Mouse (Mus musculus) layer of hippocampus, postnatal 10 days (tissue): Measurements from ENCODE around the gene Fto. TPM values are rescaled to one million over a fixed set of nuclear protein-coding genes. Genes with fewer than 3 reads are reported as not detected.
A peak's percentile ranks its signal among the peaks of the same experiment; 100 is the strongest.

Source experiments
- DNase-seq, 2 experiments: peaks; one replicate each; pipeline ENCODE4 v3.0.0; 2021; ENCODE audit warnings: low spot score in 2 of 2
- total RNA-seq, 2 experiments: library from RNA; stranded (reverse); gene quantifications; 2 replicates each; pipeline ENCODE4 v1.2.3; 2021

Gene Fto
- total RNA-seq, 2 experiments from 2014 or later, result 116 to 120 TPM

- no peak for DNase-seq
Measured at GRCm38 (mm10) chr8:91518085-91518484, 204.8 kb downstream of the Fto start.

DNA sequence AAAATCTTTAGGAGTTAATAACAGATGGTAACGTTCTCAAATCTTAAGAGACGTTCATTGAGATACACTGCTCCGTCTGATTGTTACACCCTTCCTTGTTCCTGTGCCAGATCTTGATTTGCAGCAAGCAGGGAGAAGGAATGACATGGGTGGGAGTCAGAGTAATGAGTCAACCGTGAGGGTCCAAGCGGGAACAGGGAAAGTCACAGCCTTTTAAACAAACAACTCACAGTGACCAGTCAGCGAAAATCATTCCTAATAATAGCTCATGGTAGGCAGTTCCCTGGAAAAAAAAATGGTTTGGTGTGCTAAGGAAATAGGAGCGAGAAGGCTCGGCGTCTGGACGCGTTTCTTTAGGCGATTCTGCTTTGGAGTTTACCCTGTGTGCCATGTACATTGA is 208.9 kb downstream of the Fto start:
- DNase-seq, result no peak

GRCm38 (mm10) chr8:91524056-91524864 is 210.9 kb downstream of the Fto start:
- no peak for DNase-seq

GRCm38 (mm10) chr8:91524865-91525250 is 211.5 kb downstream of the Fto start:
- DNase-seq, result no peak

DNA sequence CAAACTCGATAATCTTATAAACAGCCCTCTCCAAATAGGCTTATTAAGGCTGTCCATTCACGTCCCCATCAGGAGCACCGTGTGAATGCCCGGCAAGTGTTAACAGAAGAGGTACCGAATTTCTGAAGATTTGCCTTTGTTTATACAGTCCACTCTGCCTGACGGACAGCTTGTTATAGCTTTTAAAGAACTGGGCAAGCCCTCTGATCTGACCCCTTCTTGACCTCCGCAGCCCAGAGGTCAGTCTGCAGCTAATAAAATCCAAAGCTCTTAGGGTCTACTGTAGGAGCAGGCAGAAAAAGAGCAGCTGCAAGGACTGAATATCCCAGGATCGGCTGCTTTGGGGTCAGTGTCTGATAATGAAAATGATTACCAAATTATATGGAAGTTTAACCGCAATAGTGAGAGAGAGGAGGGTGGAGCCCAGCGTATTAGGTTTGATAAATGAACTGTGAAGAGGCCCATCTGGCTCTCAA is 212.1 kb downstream of the Fto start:
- DNase-seq, result no peak

- no peak for DNase-seq
Measured at GRCm38 (mm10) chr8:91528967-91529366, 215.6 kb downstream of the Fto start.

DNA sequence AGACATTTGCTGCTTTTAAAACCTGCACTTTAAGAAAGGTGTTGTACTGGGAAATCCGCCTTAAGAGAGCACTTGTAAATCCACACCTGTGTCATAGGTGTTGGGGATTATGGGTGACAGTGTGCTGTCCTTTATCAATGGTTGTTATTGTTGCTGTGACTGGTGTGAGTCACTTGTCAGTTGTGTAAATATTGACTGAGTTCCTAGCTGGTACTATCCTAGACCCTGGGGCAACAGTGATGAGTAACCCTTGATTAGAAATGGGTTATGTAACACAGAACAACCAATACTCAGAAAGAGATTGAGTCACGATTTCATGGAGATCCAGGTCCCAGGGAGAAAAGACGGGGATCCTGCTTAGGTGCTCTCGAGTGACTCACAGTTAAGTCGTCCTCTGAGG is 216.4 kb downstream of the Fto start:
- no peak for DNase-seq

DNA sequence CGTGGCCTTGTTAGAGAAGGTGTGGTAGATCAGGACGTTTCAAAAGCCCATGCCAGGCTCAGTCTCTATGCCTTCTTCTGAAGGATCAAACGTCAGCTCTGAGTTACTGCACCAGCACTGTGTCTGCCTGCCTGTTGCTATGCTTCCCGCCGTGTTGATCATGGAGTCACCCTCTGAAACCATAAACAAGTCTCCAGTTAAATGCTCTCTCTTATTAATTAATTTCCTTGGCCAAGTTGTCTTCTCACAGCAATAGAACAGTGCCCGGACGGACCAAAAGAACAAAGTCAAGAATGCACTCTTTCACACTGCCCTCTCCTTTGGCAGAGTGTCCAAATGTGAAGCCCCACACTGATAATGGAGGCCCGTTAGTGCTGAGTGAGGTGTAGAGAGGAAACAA is 217.3 kb downstream of the Fto start:
- no peak for DNase-seq

- peak; percentile 83 to 87 for DNase-seq
Measured at GRCm38 (mm10) chr8:91531971-91532370, 218.6 kb downstream of the Fto start.

DNA sequence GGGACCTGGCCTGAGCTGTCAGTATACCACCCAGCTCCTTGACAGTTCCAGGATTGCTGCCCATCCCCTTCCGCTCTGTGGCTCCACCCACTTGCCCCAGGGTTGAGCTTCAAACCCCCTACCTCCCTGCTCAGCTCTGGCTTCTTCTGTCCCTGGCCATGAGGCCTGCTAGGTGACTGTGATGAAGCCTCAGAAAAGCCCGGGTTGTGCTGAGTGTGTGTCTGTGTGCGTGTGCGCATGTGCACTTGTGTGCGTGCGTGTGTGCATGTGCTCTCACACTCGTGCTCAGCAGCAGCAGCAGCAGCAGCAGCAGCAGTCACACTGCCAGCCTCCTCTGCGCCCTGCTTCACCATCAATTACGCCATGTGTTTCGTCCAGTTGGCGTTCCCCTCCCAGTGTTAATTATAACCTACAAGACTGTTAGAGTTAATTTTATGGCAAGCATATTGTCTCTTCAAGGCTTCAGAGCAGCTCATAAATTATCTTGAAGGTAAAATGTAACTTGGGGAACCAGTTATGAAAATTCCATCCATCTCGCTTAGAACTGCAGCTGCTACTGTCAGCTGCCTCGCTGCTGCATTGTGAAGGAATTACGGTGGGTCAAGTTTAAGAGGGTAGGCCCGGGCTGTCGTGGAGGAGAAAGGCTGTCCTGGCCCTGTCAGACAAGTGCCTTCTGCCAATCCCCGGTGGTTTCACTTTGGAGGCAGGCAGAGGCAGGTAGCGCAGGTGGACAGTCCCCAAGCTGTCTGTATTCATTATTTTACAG is 219.5 kb downstream of the Fto start:
- DNase-seq, result no peak

GRCm38 (mm10) chr8:91534752-91535151 is 221.4 kb downstream of the Fto start:
- DNase-seq, result no peak

DNA sequence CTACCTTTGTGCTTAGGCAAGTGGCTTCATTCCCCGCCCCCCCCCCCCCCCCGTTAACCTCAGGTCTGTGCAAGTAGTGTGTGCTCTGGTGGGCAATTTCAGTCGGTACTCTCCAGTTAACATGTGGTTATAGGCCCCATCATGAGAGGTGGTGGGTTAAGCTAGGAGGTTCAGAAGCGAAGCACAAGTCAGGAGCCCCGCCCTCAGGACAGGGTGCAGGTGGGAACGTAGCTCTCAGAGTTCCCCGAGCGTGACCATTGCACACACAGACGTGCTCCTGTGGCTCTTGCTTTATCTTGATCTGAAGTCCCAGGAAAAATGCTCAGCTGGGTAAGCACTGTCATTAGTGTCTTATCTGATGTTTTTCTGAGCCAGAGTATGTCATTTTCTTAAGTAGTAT is 224.8 kb downstream of the Fto start:
- no peak for DNase-seq

DNA sequence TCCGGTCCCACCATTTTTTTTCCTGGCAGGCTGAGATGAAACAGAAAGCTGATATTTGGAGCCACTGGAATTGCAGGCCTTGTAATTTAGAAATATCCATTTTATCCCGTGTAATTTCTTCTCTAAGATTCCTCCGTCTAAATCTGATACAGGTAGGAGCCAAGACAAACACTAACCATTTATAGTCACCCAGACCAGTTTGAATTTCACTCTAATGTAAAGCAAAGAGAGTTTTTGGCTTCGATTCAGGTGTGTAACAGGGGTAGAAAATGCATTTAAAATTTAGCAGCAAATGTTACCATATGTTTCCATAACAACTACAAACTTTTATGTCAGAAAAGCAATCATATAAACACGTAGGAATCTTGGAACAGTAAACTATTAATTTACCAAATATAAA is 225.6 kb downstream of the Fto start:
- no peak for DNase-seq

DNA sequence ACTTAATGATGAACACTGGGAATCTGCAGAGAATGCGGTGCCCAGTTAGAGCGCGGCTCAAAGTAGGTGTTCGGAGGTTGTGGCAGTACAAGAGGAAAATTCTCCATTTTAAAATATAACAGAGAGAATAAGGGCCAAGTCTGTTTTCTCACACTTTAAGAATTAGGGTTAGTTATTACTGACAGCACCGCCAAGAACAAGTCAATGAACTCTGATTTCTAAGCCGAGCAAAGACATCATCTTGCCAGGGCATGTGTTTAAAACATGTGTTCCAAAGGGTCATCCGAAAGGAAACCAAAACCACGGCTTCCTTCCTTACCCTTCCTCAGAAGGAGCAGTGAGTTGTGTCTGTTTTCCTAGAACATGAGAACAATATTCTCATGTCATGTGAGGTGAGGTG is 226.3 kb downstream of the Fto start:
- DNase-seq, result no peak

DNA sequence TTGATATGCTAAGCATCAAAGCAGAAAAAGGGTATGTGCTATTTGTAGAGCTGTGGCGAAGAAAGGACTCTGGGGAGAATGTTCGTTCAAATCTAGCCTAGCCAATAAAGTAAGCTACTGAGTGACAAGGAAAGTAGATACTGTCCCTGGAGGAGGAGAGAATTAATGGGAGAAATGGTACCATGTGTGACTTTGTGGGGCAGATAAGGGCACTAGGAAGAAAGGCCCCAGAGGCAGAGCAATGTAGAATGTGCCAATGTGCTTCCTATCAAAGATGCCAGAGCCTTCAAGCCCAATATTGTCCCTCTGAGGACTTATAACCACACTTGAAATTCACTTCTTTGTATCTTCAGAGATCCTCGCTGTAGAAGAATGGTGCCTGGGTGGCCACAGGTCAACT is 227.9 kb downstream of the Fto start:
- DNase-seq, result no peak

DNA sequence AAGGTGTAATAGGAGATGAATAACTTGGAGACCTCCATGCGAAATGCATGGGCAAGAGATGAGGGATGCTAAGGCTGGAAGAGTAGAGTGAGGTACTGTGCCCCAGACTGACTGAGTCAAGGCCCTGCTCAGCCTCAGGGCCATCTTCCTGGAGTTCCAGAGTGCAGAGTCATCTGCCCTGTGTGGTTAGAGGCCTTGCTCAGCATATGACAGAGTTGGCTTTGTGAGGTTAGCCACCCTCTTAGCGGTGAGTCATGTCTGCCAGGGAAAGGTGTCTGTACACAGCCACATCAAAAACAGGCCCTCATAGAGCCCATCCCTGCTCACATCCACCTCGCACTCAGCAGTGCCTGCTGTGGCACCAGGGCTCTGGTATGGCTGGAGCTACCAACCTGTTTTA is 232.2 kb downstream of the Fto start:
- no peak for DNase-seq

GRCm38 (mm10) chr8:91546599-91546998 is 233.3 kb downstream of the Fto start:
- DNase-seq, result no peak

- DNase-seq, result no peak
Measured at GRCm38 (mm10) chr8:91550131-91550530, 236.8 kb downstream of the Fto start.

GRCm38 (mm10) chr8:91551166-91551765 is 237.9 kb downstream of the Fto start:
- no peak for DNase-seq

DNA sequence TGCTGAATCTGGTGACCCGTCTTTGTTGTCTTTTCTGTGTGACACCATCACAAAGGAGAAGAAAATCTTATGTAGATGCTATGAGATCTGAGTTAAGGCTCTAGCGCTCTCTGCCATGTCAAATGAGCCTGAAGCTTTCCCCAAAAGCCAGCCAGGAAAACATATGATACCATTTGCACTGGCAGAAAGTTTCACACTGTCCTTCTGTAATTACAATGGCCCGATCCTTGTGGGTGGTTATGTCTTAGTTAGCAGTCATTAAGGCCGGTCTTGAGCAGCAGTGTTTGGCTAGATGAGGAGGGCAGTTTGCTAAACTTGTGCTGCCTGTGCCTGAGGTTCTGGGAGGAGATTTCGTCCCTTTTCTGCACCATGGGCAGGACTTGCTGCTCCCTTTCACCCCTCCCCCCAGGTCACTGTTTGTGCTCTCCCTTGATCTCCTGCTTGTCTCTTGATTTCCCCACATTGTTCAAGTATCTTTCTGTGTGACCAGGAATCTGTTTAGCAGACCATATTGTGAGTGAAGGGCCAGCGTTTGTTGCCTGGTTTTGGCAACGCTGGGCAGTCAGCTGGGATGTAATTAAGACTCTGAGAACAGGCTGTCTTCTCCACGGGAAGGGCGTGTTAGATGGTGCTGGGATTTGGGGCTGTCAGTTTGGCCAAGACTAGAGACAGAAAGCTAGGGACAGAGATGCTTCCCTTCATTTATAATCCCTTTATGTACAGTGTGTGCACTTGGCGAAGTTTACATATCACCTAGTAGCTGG is 238.6 kb downstream of the Fto start:
- DNase-seq, result peak; percentile 28 to 45

GRCm38 (mm10) chr8:91552635-91553034 is 239.3 kb downstream of the Fto start:
- no peak for DNase-seq
